Mouse (Mus musculus): ENCODE results near the gene Dtnb.

DNA sequence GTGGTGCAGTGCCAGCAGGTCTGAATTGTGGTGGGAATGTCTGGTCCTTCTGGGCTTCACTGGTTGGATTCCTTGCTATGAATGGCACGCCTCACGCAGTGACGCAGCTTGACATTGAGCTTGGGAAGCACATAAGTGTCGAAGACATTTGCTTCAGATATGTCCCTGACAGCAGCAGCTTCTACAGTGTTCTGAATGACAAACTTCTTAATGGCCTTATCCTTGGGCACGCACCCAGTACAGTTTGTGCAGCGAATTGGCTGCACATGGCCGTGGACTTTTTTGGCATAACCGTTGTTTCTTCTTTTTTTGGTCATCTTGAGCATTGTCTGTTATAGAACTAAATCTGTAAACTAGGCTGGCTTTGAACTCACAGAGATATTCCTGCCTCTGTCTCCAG, 42.9 kb downstream of the Dtnb start:
- TF ChIP-seq CTCF (IDR thresholded peaks at IDR 0.05; ENCODE audit: extremely low read depth, insufficient read length, insufficient replicate concordance, low read depth, low read length), result no peak
- TF ChIP-seq POLR2A (IDR thresholded peaks at IDR 0.05; ENCODE audit: low read depth, low read length), result no peak
